Mouse (Mus musculus) MEL (cell line): ENCODE data around the gene Igf2bp3. TPM values are rescaled to one million over a fixed set of nuclear protein-coding genes. Genes with fewer than 3 reads are reported as not detected.

Experiments used
- DNase-seq: peaks from one replicate; pipeline ENCODE4 v3.0.0; 2011; ENCODE audit warnings: low read depth, low spot score
- H3K27ac ChIP-seq: 2 replicates; pipeline ENCODE4 v1.5.1; 2012; ENCODE audit warnings: low read depth, mild to moderate bottlenecking, control low read depth, low read length, moderate library complexity; ENCODE audit not compliant: control insufficient read depth
- H3K27me3 ChIP-seq, 2 experiments: fragments of 150-350 bp in 1 of 2; sonication (generic) in 1 of 2; 2 replicates each; pipeline ENCODE4 v1.6.1; 2012; ENCODE audit warnings: low read length in 2 of 2, mild to moderate bottlenecking in 2 of 2, improper control_type of control experiment in 1 of 2, moderate library complexity in 1 of 2; ENCODE audit not compliant: insufficient read depth in 2 of 2, control insufficient read depth in 1 of 2
- H3K36me3 ChIP-seq, 2 experiments: 2 replicates each; pipeline ENCODE4 v1.6.1; 2012 to 2014; ENCODE audit warnings: low read length in 2 of 2, improper control_type of control experiment in 1 of 2, inconsistent platforms in 1 of 2, mild to moderate bottlenecking in 1 of 2; ENCODE audit not compliant: insufficient read depth in 2 of 2, control insufficient read depth in 1 of 2
- H3K4me1 ChIP-seq, 2 experiments: fragments of 150-350 bp in 1 of 2; sonication (generic) in 1 of 2; 2 replicates each; pipeline ENCODE4 v1.6.1; 2012; ENCODE audit warnings: low read length in 2 of 2, improper control_type of control experiment in 1 of 2, mild to moderate bottlenecking in 1 of 2; ENCODE audit not compliant: insufficient read depth in 2 of 2, control insufficient read depth in 1 of 2
- H3K4me3 ChIP-seq, 2 experiments: fragments of 150-350 bp in 1 of 2; sonication (generic) in 1 of 2; 2 replicates each; pipeline ENCODE4 v1.5.1; 2012; ENCODE audit warnings: low read depth in 2 of 2, low read length in 2 of 2, mild to moderate bottlenecking in 2 of 2, moderate library complexity in 2 of 2, control low read depth in 1 of 2, improper control_type of control experiment in 1 of 2; ENCODE audit not compliant: control insufficient read depth in 1 of 2, insufficient read depth in 1 of 2
- H3K79me2 ChIP-seq: 2 replicates; pipeline ENCODE4 v1.6.1; 2012; ENCODE audit warnings: mild to moderate bottlenecking, low read length, moderate library complexity; ENCODE audit not compliant: control insufficient read depth, poor library complexity, insufficient read depth
- H3K9ac ChIP-seq: 2 replicates; pipeline ENCODE4 v1.6.1; 2012; ENCODE audit warnings: low read depth, mild to moderate bottlenecking, control low read depth, low read length, moderate library complexity; ENCODE audit not compliant: control insufficient read depth, poor library complexity, severe bottlenecking
- H3K9me3 ChIP-seq: fragments of 150-350 bp; sonication (generic); replicated peaks from 2 replicates; pipeline ENCODE4 v1.6.1; 2012; ENCODE audit warnings: mild to moderate bottlenecking, low read length, improper control_type of control experiment, moderate library complexity; ENCODE audit not compliant: insufficient read depth
- CHD1 ChIP-seq: IDR thresholded peaks from 2 replicates; pipeline ENCODE4 v1.6.1; 2012; ENCODE audit warnings: low read depth, mild to moderate bottlenecking, inconsistent platforms, low read length, improper control_type of control experiment
- CTCF ChIP-seq, 3 experiments: IDR thresholded peaks in 2 of 3; conservative IDR thresholded peaks in 1 of 3; 2 replicates each; pipeline ENCODE4 v1.5.1; 2011 to 2012; ENCODE audit warnings: low read length in 3 of 3, low read depth in 2 of 3, mild to moderate bottlenecking in 2 of 3, improper control_type of control experiment in 1 of 3, inconsistent platforms in 1 of 3, mixed read lengths in 1 of 3, moderate library complexity in 1 of 3; ENCODE audit not compliant: control insufficient read depth in 1 of 3, insufficient read depth in 1 of 3, poor library complexity in 1 of 3, severe bottlenecking in 1 of 3
- E2F4 ChIP-seq: IDR thresholded peaks from 2 replicates; pipeline ENCODE4 v1.6.1; 2011; ENCODE audit warnings: low read depth, low read length, improper control_type of control experiment, borderline replicate concordance
- ELF1 ChIP-seq: IDR thresholded peaks from 2 replicates; pipeline ENCODE4 v1.6.1; 2014; ENCODE audit warnings: low read depth, mild to moderate bottlenecking, inconsistent platforms, low read length, improper control_type of control experiment, moderate library complexity
- GABPA ChIP-seq: IDR thresholded peaks from 2 replicates; pipeline ENCODE4 v1.6.1; 2012; ENCODE audit warnings: low read depth, mild to moderate bottlenecking, inconsistent platforms, low read length, improper control_type of control experiment, moderate library complexity
- HCFC1 ChIP-seq: IDR thresholded peaks from 2 replicates; pipeline ENCODE4 v1.6.1; 2012; ENCODE audit warnings: low read depth, mild to moderate bottlenecking, inconsistent platforms, low read length, improper control_type of control experiment, moderate library complexity
- KAT2A ChIP-seq: conservative IDR thresholded peaks from 2 replicates; pipeline ENCODE4 v1.6.1; 2012; ENCODE audit warnings: low read depth, low read length, improper control_type of control experiment, inconsistent platforms
- MAX ChIP-seq: IDR thresholded peaks from 2 replicates; pipeline ENCODE4 v1.6.1; 2011; ENCODE audit warnings: low read length, improper control_type of control experiment
- MXI1 ChIP-seq: IDR thresholded peaks from 2 replicates; pipeline ENCODE4 v1.6.1; 2011; ENCODE audit warnings: mild to moderate bottlenecking, low read depth, low read length, improper control_type of control experiment
- NELFE ChIP-seq: IDR thresholded peaks from 2 replicates; pipeline ENCODE4 v1.6.1; 2011; ENCODE audit warnings: low read depth, low read length, improper control_type of control experiment
- NRF1 ChIP-seq: IDR thresholded peaks from 2 replicates; pipeline ENCODE4 v1.6.1; 2014; ENCODE audit warnings: low read depth, mild to moderate bottlenecking, inconsistent platforms, low read length, improper control_type of control experiment, moderate library complexity; ENCODE audit not compliant: poor library complexity, insufficient read depth, severe bottlenecking
- POLR2AphosphoS2 ChIP-seq: IDR thresholded peaks from 2 replicates; pipeline ENCODE4 v1.6.1; 2011; ENCODE audit warnings: low read length, improper control_type of control experiment
- RAD21 ChIP-seq: IDR thresholded peaks from 2 replicates; pipeline ENCODE4 v1.6.1; 2011; ENCODE audit warnings: mild to moderate bottlenecking, low read depth, low read length, improper control_type of control experiment
- RCOR1 ChIP-seq: IDR thresholded peaks from 2 replicates; pipeline ENCODE4 v1.6.1; 2012; ENCODE audit warnings: low read depth, mild to moderate bottlenecking, inconsistent platforms, low read length, improper control_type of control experiment
- SMC3 ChIP-seq: IDR thresholded peaks from 2 replicates; pipeline ENCODE4 v1.6.1; 2011; ENCODE audit warnings: low read depth, low read length, improper control_type of control experiment
- TAL1 ChIP-seq: IDR thresholded peaks from 2 replicates; pipeline ENCODE4 v1.6.1; 2012; ENCODE audit warnings: mild to moderate bottlenecking, inconsistent platforms, low read length, moderate library complexity, mixed read lengths
- TBP ChIP-seq: IDR thresholded peaks from 2 replicates; pipeline ENCODE4 v1.8.0; 2011; ENCODE audit warnings: low read depth, low read length, improper control_type of control experiment
- USF1 ChIP-seq: IDR thresholded peaks from 2 replicates; pipeline ENCODE4 v1.6.1; 2014; ENCODE audit warnings: low read depth, mild to moderate bottlenecking, inconsistent platforms, low read length, improper control_type of control experiment, moderate library complexity
- ZC3H11A ChIP-seq: IDR thresholded peaks from 2 replicates; pipeline ENCODE4 v1.6.1; 2012; ENCODE audit warnings: low read depth, mild to moderate bottlenecking, inconsistent platforms, low read length, improper control_type of control experiment
- ZKSCAN1 ChIP-seq: IDR thresholded peaks from 2 replicates; pipeline ENCODE4 v1.6.1; 2012; ENCODE audit warnings: low read depth, mild to moderate bottlenecking, inconsistent platforms, low read length, improper control_type of control experiment, moderate library complexity
- ZNF384 ChIP-seq: IDR thresholded peaks from 2 replicates; pipeline ENCODE4 v1.6.1; 2012; ENCODE audit warnings: low read depth, mild to moderate bottlenecking, inconsistent platforms, low read length, improper control_type of control experiment
- polyA plus RNA-seq, 2 experiments: library from polyadenylated mRNA; stranded (reverse) in 1 of 2; unstranded in 1 of 2; fragments of >175 nt in 1 of 2; fragments of >200 nt in 1 of 2; gene quantifications; 2 replicates each; pipeline versions ENCODE4 v1.2.1 to v1.2.4; 2012; ENCODE audit warnings: low replicate concordance in 2 of 2, low read depth in 1 of 2; ENCODE audit not compliant: insufficient read length in 2 of 2, insufficient read depth in 1 of 2, missing spikeins in 1 of 2
- total RNA-seq: library from RNA; depleted of rRNA; stranded (reverse); fragments of 300-350 nt; gene quantifications from 2 replicates; pipeline ENCODE4 v1.2.3, GENCODE M21; 2012

Gene Igf2bp3
- total and polyA plus RNA-seq, 3 experiments, result 0.12 to 0.29 TPM; not detected in 1

DNA sequence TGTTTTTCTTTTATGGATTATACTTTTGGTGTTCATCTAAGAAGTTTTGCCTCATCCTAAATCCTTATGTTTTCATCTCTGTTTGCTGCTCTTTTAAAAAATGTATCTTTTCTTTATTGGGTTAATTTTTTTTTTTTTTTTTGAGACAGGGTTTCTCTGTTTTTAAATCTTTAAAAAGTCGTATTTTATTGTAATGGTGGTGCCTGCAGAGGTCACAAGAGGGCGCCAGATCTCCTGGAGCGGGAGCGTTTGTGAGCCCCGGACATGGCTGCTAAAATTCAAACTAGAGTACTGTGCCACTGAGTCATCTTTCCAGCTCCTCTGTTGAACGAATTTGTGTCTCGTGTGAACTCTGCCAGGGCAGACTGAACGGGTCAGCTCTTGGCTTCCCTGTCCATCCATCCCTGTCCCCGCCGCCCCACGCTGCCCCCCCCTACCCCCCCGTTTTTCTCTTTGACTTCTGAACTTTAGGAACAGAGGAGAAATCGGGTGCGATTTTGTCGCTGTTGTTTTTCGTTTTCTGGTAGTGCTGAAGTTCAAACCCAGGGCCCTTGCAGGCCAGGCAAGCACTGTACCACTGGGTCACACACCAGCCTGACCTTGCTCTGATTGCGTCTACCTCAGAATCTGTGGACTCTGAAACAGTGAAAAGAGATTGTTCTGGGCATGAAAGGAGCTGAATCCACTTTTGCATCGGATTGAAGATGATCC lies 175.1 kb downstream of the Igf2bp3 start:
- H3K4me3 ChIP-seq, result no peak overlapping the region
- H3K27me3 ChIP-seq, result no peaks in the 10 kb centered on the region; a peak in 1 of 4 replicates
- H3K4me1 ChIP-seq, result no peaks in the 10 kb centered on the region
- H3K36me3 ChIP-seq, result no peaks in the 10 kb centered on the region
- no peaks in the 10 kb centered on the region for H3K9me3 ChIP-seq
- H3K9ac ChIP-seq, result no peak overlapping the region
- no peaks in the 10 kb centered on the region for H3K79me2 ChIP-seq
- DNase-seq, result peak; percentile 59
- no peak overlapping the region for H3K27ac ChIP-seq
- TF ChIP-seq KAT2A (no peak), POLR2AphosphoS2 (no peak), CHD1 (no peak), ZKSCAN1 (no peak), ELF1 (no peak), CTCF (IDR thresholded peaks at IDR 0.05 in 2 of 3, conservative IDR thresholded peaks at IDR 0.05 in 1 of 3; ENCODE audit: control insufficient read depth in 1 of 3, insufficient read depth in 1 of 3, low read depth in 2 of 3, low read length in 3 of 3, poor library complexity in 1 of 3, severe bottlenecking in 1 of 3) (peak in 2 of 3 experiments; percentile 62 to 74; a peak in 5 of 6 replicates), GABPA (no peak), NELFE (no peak), MAX (no peak), SMC3 (peak; percentile 53), RAD21 (peak; percentile 60), TBP (no peak), NRF1 (no peak), USF1 (no peak), ZNF384 (peak; percentile 78), MXI1 (no peak), ZC3H11A (peak; percentile 23; the same call in 1 of the 2 replicates), HCFC1 (no peak)

DNA sequence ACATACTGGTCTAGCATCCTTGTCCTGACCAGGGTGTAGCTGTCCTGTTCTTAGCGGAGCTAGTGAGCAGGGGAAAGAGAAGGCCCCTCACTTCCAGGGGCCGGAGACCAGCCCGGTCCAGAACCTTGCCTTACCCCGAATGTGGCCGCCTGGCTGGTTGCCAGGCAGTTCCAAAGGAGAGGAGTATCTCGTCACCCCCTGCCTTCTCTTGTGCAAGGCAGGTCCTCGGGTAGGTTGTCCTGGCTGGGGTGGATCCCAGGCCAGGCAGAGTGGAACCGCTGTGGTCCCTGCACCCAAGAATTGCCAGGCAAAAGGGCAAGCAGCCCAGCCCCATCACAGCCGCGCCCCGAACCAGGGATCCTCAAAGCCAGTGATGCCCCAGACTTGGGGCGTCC lies 177.5 kb downstream of the Igf2bp3 start:
- Histone ChIP-seq H3K4me1 (no peaks in the 10 kb centered on the region), H3K79me2 (no peaks in the 10 kb centered on the region), H3K27me3 (no peaks in the 10 kb centered on the region; a peak in 1 of 4 replicates), H3K9me3 (no peaks in the 10 kb centered on the region), H3K27ac (no peak overlapping the region), H3K9ac (no peak overlapping the region), H3K4me3 (no peak overlapping the region), H3K36me3 (no peaks in the 10 kb centered on the region)
- TF ChIP-seq ZKSCAN1 (no peak), ELF1 (no peak), USF1 (no peak), MAX (no peak), MXI1 (no peak), TAL1 (no peak), E2F4 (no peak), RCOR1 (no peak), NRF1 (no peak), CTCF (IDR thresholded peaks at IDR 0.05 in 2 of 3, conservative IDR thresholded peaks at IDR 0.05 in 1 of 3; ENCODE audit: control insufficient read depth in 1 of 3, insufficient read depth in 1 of 3, low read depth in 2 of 3, low read length in 3 of 3, poor library complexity in 1 of 3, severe bottlenecking in 1 of 3) (no peak)
- no peak for DNase-seq
